Mouse (Mus musculus): ENCODE data around the gene Fcgr4. TPM values are rescaled to one million over a fixed set of nuclear protein-coding genes. Genes with fewer than 3 reads are reported as not detected.
"Not testable (repeated sequence)": the region's sequence is repeated elsewhere in the genome, so short reads cannot be mapped to it uniquely, and the experiment has no call there.

The Fcgr4 gene
- total RNA-seq (2021) (1 to 10 TPM in 1 of 2 experiments, under 1 TPM in 1; 0.70 to 1.2 TPM), polyA plus RNA-seq (2012; rRNA removed) (0.79 and 1.4 TPM in 2 replicates)
- long read RNA-seq, result 0 reads

DNA sequence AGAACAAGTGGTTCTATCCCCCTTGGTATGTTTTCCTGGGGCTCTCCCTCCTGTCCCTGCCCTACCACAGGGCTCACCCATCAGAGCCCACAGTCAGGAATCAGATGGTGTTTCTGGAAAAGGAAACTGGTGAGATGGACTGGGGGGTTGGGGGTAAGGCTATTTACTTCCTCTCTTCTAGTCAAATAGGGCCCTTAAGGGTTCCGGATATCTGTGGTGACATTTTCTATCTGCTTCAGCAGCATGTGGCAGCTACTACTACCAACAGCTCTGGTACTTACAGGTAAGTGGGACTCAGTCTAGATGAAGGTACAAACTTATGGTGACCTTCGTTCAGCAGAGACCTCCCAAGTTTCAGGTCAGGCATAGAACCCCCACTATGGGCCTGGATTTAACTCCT lies at the start of gene Fcgr4:
Gene Fcgr4 (plus strand): TSS at position 184 of the 400 bp plus-strand sequence.
- Histone ChIP-seq H3K79me2 (replicated peaks; ENCODE audit: control insufficient read depth, insufficient read depth, low read length) (no peaks in the 10 kb centered on the region), H3K36me3 (ENCODE audit: control insufficient read depth, insufficient read depth, low read length) (no peaks in the 10 kb centered on the region), H3K9ac (ENCODE audit: low read depth, low read length) (no peak within 1 kb of the TSS), H3K4me1 (ENCODE audit: control insufficient read depth, insufficient read depth, low read length) (no peaks in the 10 kb centered on the region), H3K27ac (no peak within 1 kb of the TSS), H3K27me3 (ENCODE audit: control insufficient read depth, insufficient read depth, low read length) (no peaks in the 10 kb centered on the region), H3K4me3 (no peak within 1 kb of the TSS)
- intact Hi-C loops (cut with DNase I), result no loop called here
- 82% methylated on average over 2 of the region's 2 CpGs for WGBS
- DNase-seq, result no peak
- TF ChIP-seq POLR2A (IDR thresholded peaks at IDR 0.05; ENCODE audit: insufficient read depth, low read depth, low read length), result no peak
- TF ChIP-seq CTCF (IDR thresholded peaks at IDR 0.05), result no peak
- TF ChIP-seq EP300 (IDR thresholded peaks at IDR 0.05; ENCODE audit: insufficient read depth, low read depth, low read length), result no peak

DNA sequence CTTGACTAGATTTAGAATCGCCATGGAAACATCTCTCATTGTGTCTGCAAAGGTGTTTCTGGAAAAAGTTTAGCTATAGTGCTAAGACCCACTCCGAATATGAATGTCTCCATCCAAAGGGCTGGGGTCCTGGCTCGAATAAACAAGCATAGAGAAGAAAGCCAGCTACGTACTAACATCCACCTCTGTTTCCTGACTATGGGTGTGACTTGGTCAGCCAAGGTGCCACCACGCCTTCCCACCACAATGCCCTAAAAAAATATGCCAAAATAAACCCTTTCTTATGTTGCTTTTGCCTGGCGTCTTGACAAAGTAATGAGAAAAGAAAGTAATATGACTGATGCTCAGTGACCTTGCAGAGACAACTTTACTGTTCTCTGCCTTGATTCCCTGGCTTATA lies 46.2 kb upstream of the Fcgr4 start:
- WGBS, result 70% methylated on average over 6 of the region's 6 CpGs
- Histone ChIP-seq H3K27me3 (ENCODE audit: control insufficient read depth, insufficient read depth, low read length) (no peaks in the 10 kb centered on the region), H3K36me3 (ENCODE audit: control insufficient read depth, insufficient read depth, low read length) (no peaks in the 10 kb centered on the region), H3K4me3 (no peak overlapping the region), H3K4me1 (ENCODE audit: control insufficient read depth, insufficient read depth, low read length) (no peaks in the 10 kb centered on the region), H3K27ac (no peak overlapping the region), H3K9ac (ENCODE audit: low read depth, low read length) (no peak overlapping the region), H3K79me2 (replicated peaks; ENCODE audit: control insufficient read depth, insufficient read depth, low read length) (no peaks in the 10 kb centered on the region)
- intact Hi-C loops (cut with DNase I), result no loop called here
- DNase-seq, result no peak
- TF ChIP-seq POLR2A (IDR thresholded peaks at IDR 0.05; ENCODE audit: insufficient read depth, low read depth, low read length), result no peak
- no peak for TF ChIP-seq CTCF (IDR thresholded peaks at IDR 0.05)

DNA sequence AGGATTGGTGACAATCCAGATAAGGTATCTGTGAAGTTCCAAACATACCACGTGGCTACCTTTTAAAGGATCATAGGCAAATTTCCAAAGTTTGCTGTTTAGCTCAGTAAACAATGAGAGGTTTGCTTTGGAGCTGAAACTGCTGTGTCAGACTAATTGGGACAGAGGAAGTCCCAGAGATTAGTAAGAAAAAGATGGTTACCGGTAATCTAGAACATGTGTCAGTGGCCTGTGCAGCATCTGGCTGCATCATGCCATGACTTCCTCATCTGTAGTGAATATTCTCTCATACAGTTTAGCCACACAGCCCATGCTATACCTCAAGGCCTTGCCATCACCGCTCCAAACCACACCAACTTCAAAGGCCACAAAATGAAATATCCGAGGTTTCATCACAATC lies 45.8 kb upstream of the Fcgr4 start:
- 47% methylated on average over 4 of the region's 4 CpGs for WGBS

DNA sequence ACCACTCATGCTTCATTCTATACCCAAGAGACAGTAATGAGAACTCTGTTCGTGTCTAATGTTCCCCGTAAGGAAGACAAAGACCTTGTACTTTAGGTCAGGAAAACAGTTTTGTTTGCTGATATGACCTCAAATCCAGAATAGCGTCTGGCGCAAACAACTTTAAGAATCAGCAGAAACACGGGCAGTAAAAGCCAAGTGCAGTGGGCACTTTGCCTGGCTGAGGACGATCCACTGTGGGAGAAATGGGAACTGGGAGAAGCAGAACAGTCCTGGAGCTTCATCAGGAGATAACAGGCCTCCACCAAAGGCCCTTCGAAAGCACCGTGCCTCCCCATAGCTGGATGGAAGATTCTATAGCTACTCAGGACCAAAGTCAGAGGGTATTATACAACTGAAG lies 44.5 kb upstream of the Fcgr4 start:
- no peaks in the 10 kb centered on the region for H3K79me2 ChIP-seq (replicated peaks; ENCODE audit: control insufficient read depth, insufficient read depth, low read length)
- no peak for TF ChIP-seq POLR2A (IDR thresholded peaks at IDR 0.05; ENCODE audit: insufficient read depth, low read depth, low read length)
- TF ChIP-seq EP300 (IDR thresholded peaks at IDR 0.05; ENCODE audit: insufficient read depth, low read depth, low read length), result no peak
- TF ChIP-seq CTCF (IDR thresholded peaks at IDR 0.05), result no peak
- H3K27me3 ChIP-seq (ENCODE audit: control insufficient read depth, insufficient read depth, low read length), result no peaks in the 10 kb centered on the region; the same call in 1 of the 2 replicates
- 70% methylated on average over 8 of the region's 8 CpGs for WGBS
- no peak overlapping the region for H3K4me3 ChIP-seq
- H3K27ac ChIP-seq, result no peak overlapping the region
- no peak for DNase-seq
- no peak overlapping the region for H3K9ac ChIP-seq (ENCODE audit: low read depth, low read length)
- H3K36me3 ChIP-seq (ENCODE audit: control insufficient read depth, insufficient read depth, low read length), result no peaks in the 10 kb centered on the region
- intact Hi-C loops (cut with DNase I), result no loop called here
- no peaks in the 10 kb centered on the region for H3K4me1 ChIP-seq (ENCODE audit: control insufficient read depth, insufficient read depth, low read length)

More for the DNA sequence above, 45.8 kb upstream of the Fcgr4 start:
- intact Hi-C loops (cut with DNase I), result no loop called here
- Histone ChIP-seq H3K4me3 (no peak overlapping the region), H3K9ac (ENCODE audit: low read depth, low read length) (no peak overlapping the region), H3K79me2 (replicated peaks; ENCODE audit: control insufficient read depth, insufficient read depth, low read length) (no peaks in the 10 kb centered on the region), H3K4me1 (ENCODE audit: control insufficient read depth, insufficient read depth, low read length) (no peaks in the 10 kb centered on the region), H3K36me3 (ENCODE audit: control insufficient read depth, insufficient read depth, low read length) (no peaks in the 10 kb centered on the region), H3K27me3 (ENCODE audit: control insufficient read depth, insufficient read depth, low read length) (no peaks in the 10 kb centered on the region), H3K27ac (no peak overlapping the region)
- TF ChIP-seq CTCF (IDR thresholded peaks at IDR 0.05) (no peak), POLR2A (IDR thresholded peaks at IDR 0.05; ENCODE audit: insufficient read depth, low read depth, low read length) (no peak), EP300 (IDR thresholded peaks at IDR 0.05; ENCODE audit: insufficient read depth, low read depth, low read length) (no peak)
- DNase-seq, result no peak

DNA sequence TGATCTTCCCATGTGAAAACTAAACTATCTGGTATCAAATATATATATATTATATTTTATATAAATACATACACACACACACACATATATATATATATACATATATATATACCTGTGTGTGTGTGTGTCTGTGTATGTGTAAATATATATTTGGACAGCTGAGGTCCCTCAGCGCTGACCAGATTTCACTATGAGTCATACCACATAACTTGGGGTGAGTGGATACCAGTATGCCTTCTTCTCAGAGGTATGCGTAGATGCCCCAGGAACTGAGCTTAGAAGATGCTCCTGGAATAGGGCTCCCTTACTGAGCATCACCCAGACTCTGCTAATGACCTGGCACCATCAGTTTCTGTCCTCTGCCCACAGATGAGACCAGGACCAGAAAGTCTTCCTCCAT lies 44.0 kb upstream of the Fcgr4 start:
- intact Hi-C loops (cut with DNase I), result no loop called here
- H3K27me3 ChIP-seq (ENCODE audit: control insufficient read depth, insufficient read depth, low read length), result no peaks in the 10 kb centered on the region; the same call in 1 of the 2 replicates
- H3K4me3 ChIP-seq, result no peak overlapping the region
- 85% methylated on average over 2 of the region's 2 CpGs for WGBS
- TF ChIP-seq POLR2A (IDR thresholded peaks at IDR 0.05; ENCODE audit: insufficient read depth, low read depth, low read length) (no peak), EP300 (IDR thresholded peaks at IDR 0.05; ENCODE audit: insufficient read depth, low read depth, low read length) (no peak), CTCF (IDR thresholded peaks at IDR 0.05) (no peak)
- no peaks in the 10 kb centered on the region for H3K36me3 ChIP-seq (ENCODE audit: control insufficient read depth, insufficient read depth, low read length)
- no peak for DNase-seq
- H3K27ac ChIP-seq, result no peak overlapping the region
- no peak overlapping the region for H3K9ac ChIP-seq (ENCODE audit: low read depth, low read length)
- no peaks in the 10 kb centered on the region for H3K4me1 ChIP-seq (ENCODE audit: control insufficient read depth, insufficient read depth, low read length)
- H3K79me2 ChIP-seq (replicated peaks; ENCODE audit: control insufficient read depth, insufficient read depth, low read length), result no peaks in the 10 kb centered on the region

DNA sequence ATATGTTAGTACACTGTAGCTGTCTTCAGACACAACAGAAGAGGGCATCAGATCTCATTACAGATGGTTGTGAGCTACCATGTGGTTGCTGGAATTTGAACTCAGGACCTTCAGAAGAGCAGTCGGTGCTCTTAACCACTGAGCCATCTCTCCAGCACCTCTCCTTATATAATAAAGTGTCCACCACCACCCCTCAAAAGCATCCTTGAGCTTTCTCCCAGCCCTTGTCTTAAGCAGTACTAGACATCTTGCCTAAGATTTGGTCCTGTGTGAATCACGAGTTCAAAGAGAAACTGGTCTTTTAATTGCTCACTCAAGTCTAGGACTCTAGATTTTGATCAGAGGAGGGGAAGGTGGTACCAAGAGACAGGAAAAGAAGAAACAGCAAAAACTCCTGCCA lies 43.4 kb upstream of the Fcgr4 start:
- DNase-seq; intact Hi-C loops (cut with DNase I); H3K27me3 ChIP-seq (ENCODE audit: control insufficient read depth, insufficient read depth, low read length); H3K27ac ChIP-seq; H3K36me3 ChIP-seq (ENCODE audit: control insufficient read depth, insufficient read depth, low read length); H3K9ac ChIP-seq (ENCODE audit: low read depth, low read length); H3K4me1 ChIP-seq (ENCODE audit: control insufficient read depth, insufficient read depth, low read length); H3K79me2 ChIP-seq (replicated peaks; ENCODE audit: control insufficient read depth, insufficient read depth, low read length); H3K4me3 ChIP-seq: not testable (repeated sequence)
- WGBS, result 75% methylated on average over 2 of the region's 2 CpGs
